Mouse (Mus musculus) embryonic facial prominence, embryonic 14.5 days (tissue): Measurements from ENCODE around the gene Stk24. TPM values are rescaled to one million over a fixed set of nuclear protein-coding genes. Genes with fewer than 3 reads are reported as not detected.

Source experiments
- ATAC-seq: fragments of 200-750 bp; cut with Nextera tagmentation; 2 replicates; pipeline ENCODE4 v1.8.0; 2017; ENCODE audit warnings: low read depth, moderate number of reproducible peaks, moderate TSS enrichment
- DNase-seq: peaks from one replicate; pipeline ENCODE4 v3.0.0-alpha.2; 2015; ENCODE audit warnings: low spot score
- H3K27ac ChIP-seq: fragments of 300-500 bp; sonication (generic); replicated peaks from 2 replicates; pipeline ENCODE4 v1.5.1; 2014; ENCODE audit warnings: low read depth, mild to moderate bottlenecking, low read length, moderate library complexity
- H3K27me3 ChIP-seq: fragments of 300-500 bp; sonication (generic); replicated peaks from 2 replicates; pipeline ENCODE4 v1.6.1; 2014; ENCODE audit warnings: low read length; ENCODE audit not compliant: control insufficient read depth, insufficient read depth
- H3K36me3 ChIP-seq: fragments of 300-500 bp; sonication (generic); 2 replicates; pipeline ENCODE4 v1.6.1; 2014; ENCODE audit warnings: low read length, mixed read lengths; ENCODE audit not compliant: control insufficient read depth, insufficient read depth
- H3K4me1 ChIP-seq: fragments of 300-500 bp; sonication (generic); 2 replicates; pipeline ENCODE4 v1.6.1; 2014; ENCODE audit warnings: antibody characterized with exemption, low read length; ENCODE audit not compliant: control insufficient read depth, insufficient read depth
- H3K4me2 ChIP-seq: fragments of 300-500 bp; sonication (generic); 2 replicates; pipeline ENCODE4 v1.6.1; 2014; ENCODE audit warnings: low read depth, mild to moderate bottlenecking, low read length, moderate library complexity, mixed read lengths
- H3K4me3 ChIP-seq: fragments of 300-500 bp; sonication (generic); 2 replicates; pipeline ENCODE4 v1.5.1; 2014; ENCODE audit warnings: low read depth, mild to moderate bottlenecking, low read length
- H3K9ac ChIP-seq: fragments of 300-500 bp; sonication (generic); 2 replicates; pipeline ENCODE4 v1.6.1; 2014; ENCODE audit warnings: low read depth, mild to moderate bottlenecking, low read length, moderate library complexity, mixed read lengths
- H3K9me3 ChIP-seq: fragments of 300-500 bp; sonication (generic); 2 replicates; pipeline ENCODE4 v1.6.1; 2016; ENCODE audit warnings: low read length; ENCODE audit not compliant: control insufficient read depth
- WGBS: fragments of 180-500 bp; shearing (Covaris S2); extraction: QIAGEN DNeasy Blood & Tissue Kit; methylation state at CpG from one replicate; pipeline ENCODE4 v1.1.7; 2014; 5-methylcytosine and 5-hydroxymethylcytosine counted together
- polyA plus RNA-seq: library from polyadenylated mRNA; unstranded; fragments of >200 nt; fragmentation: Nextera tagmentation; extraction: Ambion mirVana; gene quantifications from 2 replicates; pipeline ENCODE4 v1.2.1, GENCODE M21; 2014

The Stk24 gene
- polyA plus RNA-seq, 1 experiment from 2014 or later: 38.9 TPM

GRCm38 (mm10) chr14:121310325-121311080 lies 69.3 kb downstream of the Stk24 start:
- no peak overlapping the region for H3K4me2 ChIP-seq
- no peak overlapping the region for H3K27ac ChIP-seq
- H3K9ac ChIP-seq: no peak overlapping the region
- 83% methylated on average over 6 of the region's 6 CpGs for WGBS
- ATAC-seq: no peak
- H3K27me3 ChIP-seq: no peaks in the 10 kb centered on the region
- H3K4me3 ChIP-seq: no peak overlapping the region
- H3K4me1 ChIP-seq: peaks cover 15% of the 10 kb centered on the region; the same call in 1 of the 2 replicates
- DNase-seq: no peak
- H3K36me3 ChIP-seq: peaks cover 6% of the 10 kb centered on the region
- no peaks in the 10 kb centered on the region for H3K9me3 ChIP-seq

DNA sequence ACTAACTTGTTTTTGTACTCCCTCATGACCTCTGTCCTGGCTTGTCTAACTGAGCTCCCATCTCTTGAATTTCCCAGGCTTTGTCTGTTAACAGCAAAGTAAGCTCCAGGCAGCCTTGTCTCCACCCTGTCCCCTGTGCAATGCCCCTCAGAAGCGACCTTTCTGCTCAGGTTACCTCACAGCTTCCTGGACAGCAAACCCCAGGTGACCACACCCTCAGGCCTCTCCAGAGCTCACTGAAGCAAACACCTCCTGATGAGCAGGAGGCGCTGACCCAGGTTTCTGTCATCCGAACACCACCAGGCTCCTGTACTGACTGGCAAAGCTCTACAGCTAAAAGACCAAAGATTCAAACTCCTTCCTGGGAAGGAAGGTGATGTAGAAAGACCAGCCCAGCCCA lies 69.9 kb downstream of the Stk24 start:
- peaks cover 12% of the 10 kb centered on the region; the same call in 1 of the 2 replicates for H3K4me1 ChIP-seq
- no peak for ATAC-seq

DNA sequence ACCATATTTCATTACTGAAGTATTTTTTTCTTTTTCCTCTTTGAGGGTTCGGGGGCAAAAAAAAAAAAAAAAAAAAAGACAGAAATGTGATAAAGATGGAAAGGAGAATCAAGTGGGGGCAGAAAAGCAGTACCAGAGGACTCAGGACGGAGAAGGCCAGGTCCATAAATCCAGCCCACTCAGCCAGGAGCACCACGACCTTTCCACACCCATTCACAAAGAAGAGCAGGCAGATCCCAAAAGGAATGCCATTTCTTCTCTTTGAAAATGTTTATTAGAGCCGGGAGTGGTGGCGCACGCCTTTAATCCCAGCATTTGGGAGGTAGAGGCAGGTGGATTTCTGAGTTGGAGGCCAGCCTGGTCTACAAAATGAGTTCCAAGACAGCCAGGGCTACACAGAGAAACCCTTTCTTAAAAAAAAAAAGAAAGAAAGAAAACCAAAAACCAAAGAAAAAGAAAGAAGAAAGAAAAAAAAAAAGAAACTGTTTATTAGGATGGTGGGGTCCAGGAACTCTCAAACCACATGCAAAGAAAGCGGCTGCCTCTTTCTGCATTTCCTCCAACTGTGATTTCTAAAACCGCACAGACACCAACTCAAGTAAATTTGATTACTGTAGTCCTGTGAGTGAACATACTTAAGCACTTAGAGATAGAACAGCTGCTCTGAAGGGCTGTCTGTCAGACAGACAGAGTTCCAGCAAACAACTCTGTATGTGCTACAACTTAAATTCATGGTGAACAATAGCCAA lies 74.3 kb downstream of the Stk24 start:
- WGBS: 61% methylated on average over 8 of the region's 8 CpGs
- H3K4me2 ChIP-seq: no peak overlapping the region
- no peak overlapping the region for H3K9ac ChIP-seq
- H3K4me1 ChIP-seq: peaks cover 19% of the 10 kb centered on the region; the same call in 1 of the 2 replicates
- H3K27ac ChIP-seq: no peak overlapping the region
- no peaks in the 10 kb centered on the region for H3K9me3 ChIP-seq
- H3K4me3 ChIP-seq: no peak overlapping the region
- DNase-seq (peak; percentile 41), ATAC-seq (no peak)
- no peaks in the 10 kb centered on the region for H3K27me3 ChIP-seq
- H3K36me3 ChIP-seq: peaks cover 26% of the 10 kb centered on the region

More for the DNA sequence above, 69.9 kb downstream of the Stk24 start:
- H3K4me3 ChIP-seq: no peak overlapping the region
- peaks cover 6% of the 10 kb centered on the region for H3K36me3 ChIP-seq
- no peak for DNase-seq
- H3K9me3 ChIP-seq: no peaks in the 10 kb centered on the region
- 54% methylated on average over 3 of the region's 3 CpGs for WGBS
- H3K27ac ChIP-seq: no peak overlapping the region
- H3K9ac ChIP-seq: no peak overlapping the region
- no peaks in the 10 kb centered on the region for H3K27me3 ChIP-seq
- no peak overlapping the region for H3K4me2 ChIP-seq

DNA sequence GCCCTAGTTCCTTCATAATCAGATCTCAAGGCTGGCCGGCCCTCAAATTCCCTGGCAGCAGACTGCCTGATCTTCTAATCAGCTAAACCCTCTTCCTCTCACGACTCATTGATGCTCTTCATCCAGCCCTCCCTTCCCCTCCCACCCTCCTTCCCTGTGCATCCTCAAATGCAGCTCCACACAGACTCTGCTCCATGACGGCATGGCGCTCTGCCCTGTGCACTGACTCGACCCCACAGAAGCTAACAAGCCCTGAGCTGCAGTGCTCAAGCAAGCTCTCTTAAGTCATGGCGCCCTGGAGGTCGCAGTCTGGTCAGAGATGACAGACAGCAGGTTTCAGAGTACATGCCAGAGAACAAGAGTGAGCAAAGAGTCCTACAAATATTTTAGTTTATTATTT lies 75.3 kb downstream of the Stk24 start:
- Histone ChIP-seq H3K4me3 (no peak overlapping the region), H3K9me3 (no peaks in the 10 kb centered on the region), H3K4me2 (no peak overlapping the region), H3K4me1 (0 out of 2 replicates have a peak, but pooled peaks cover 10% of the 10 kb centered on the region), H3K27me3 (no peaks in the 10 kb centered on the region), H3K27ac (no peak overlapping the region), H3K36me3 (peaks cover 30% of the 10 kb centered on the region), H3K9ac (no peak overlapping the region)
- ATAC-seq: peak; percentile 22; the same call in 1 of the 2 replicates
- DNase-seq: no peak
- 61% methylated on average over 7 of the region's 7 CpGs for WGBS

DNA sequence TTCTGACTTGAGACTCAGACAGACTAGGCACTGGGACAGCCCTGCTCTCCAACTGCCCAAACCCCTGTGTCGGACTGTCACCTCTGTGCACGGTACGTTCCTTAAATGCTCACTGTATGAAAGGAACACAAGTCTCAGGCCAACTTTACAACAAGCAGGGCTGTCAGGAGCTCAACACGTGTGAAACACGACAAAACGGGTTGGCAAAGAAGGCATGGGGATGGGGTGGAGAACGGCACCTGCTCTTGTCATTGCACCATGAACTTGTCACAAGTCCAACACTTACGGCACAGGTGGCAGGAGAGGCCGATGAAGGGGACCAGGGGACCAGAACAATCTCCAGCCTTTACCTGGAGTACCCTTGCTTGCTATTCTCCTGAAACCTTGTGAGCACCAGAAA lies 80.7 kb downstream of the Stk24 start:
- Histone ChIP-seq H3K9ac (no peak overlapping the region), H3K4me2 (no peak overlapping the region), H3K4me3 (no peak overlapping the region), H3K36me3 (peaks cover 59% of the 10 kb centered on the region), H3K4me1 (0 out of 2 replicates have a peak, but pooled peaks cover 5% of the 10 kb centered on the region), H3K9me3 (no peaks in the 10 kb centered on the region), H3K27me3 (no peaks in the 10 kb centered on the region), H3K27ac (no peak overlapping the region)
- 89% methylated on average over 9 of the region's 9 CpGs for WGBS
- no peak for DNase-seq
- ATAC-seq: no peak

DNA sequence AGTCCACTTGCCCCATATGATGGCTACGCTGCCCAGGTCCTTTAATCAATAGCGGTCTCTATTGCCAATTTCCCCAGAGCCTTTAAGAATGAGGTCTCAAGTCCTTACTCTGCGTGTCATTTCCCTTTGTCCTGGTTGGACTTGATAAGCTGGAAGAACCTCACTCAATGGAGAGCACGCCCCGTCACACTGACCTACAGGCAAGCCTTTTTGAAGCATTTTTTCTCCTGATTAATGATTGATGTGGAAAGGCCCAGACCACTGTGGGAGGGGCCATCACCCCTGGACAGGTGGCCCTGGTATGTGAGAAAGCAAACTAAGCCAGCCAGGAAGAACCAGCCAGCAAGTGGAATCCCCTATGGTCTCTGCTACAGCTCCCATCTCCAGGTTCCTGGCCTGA lies 81.3 kb downstream of the Stk24 start:
- no peaks in the 10 kb centered on the region for H3K4me1 ChIP-seq
- no peak overlapping the region for H3K4me3 ChIP-seq
- no peak overlapping the region for H3K9ac ChIP-seq
- ATAC-seq (no peak), DNase-seq (no peak)
- H3K9me3 ChIP-seq: no peaks in the 10 kb centered on the region
- H3K36me3 ChIP-seq: peaks cover 65% of the 10 kb centered on the region
- H3K4me2 ChIP-seq: no peak overlapping the region
- WGBS: 87% methylated on average over 5 of the region's 5 CpGs
- H3K27ac ChIP-seq: no peak overlapping the region
- H3K27me3 ChIP-seq: no peaks in the 10 kb centered on the region

GRCm38 (mm10) chr14:121297103-121297502 lies 82.7 kb downstream of the Stk24 start:
- H3K36me3 ChIP-seq: peaks cover 74% of the 10 kb centered on the region
- ATAC-seq: no peak
- no peak overlapping the region for H3K27ac ChIP-seq
- 92% methylated on average over 6 of the region's 6 CpGs for WGBS
- no peak overlapping the region for H3K9ac ChIP-seq
- H3K4me2 ChIP-seq: no peak overlapping the region
- no peak for DNase-seq
- H3K27me3 ChIP-seq: no peaks in the 10 kb centered on the region
- no peaks in the 10 kb centered on the region for H3K9me3 ChIP-seq
- no peak overlapping the region for H3K4me3 ChIP-seq
- H3K4me1 ChIP-seq: no peaks in the 10 kb centered on the region

DNA sequence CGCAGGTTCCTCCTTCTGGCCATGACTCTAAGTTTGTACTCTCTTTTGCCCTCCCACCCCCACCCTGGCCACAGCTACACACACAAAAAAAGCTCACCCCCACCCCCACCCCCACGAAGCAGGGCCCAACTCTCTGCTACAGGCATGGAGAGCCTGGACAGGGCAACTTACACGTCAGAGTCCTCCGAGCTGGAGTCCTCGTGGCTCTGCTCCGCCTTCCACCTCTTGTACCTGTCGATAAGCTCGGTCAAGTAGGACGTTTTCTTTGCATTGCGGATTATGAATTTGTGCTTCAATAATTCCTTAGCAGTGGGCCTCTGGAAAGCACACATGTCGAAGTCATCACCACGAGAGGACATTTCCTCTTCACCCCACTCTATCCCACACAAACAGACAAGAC lies 85.3 kb downstream of the Stk24 start:
- Histone ChIP-seq H3K27me3 (no peaks in the 10 kb centered on the region), H3K36me3 (peaks cover 76% of the 10 kb centered on the region), H3K4me3 (no peak overlapping the region), H3K27ac (no peak overlapping the region), H3K4me2 (no peak overlapping the region), H3K4me1 (no peaks in the 10 kb centered on the region), H3K9ac (no peak overlapping the region), H3K9me3 (no peaks in the 10 kb centered on the region)
- WGBS: 87% methylated on average over 12 of the region's 12 CpGs
- DNase-seq (no peak), ATAC-seq (no peak)
